Mouse (Mus musculus): ENCODE data around the gene Gm906.
"Not testable (repeated sequence)": the region's sequence is repeated elsewhere in the genome, so short reads cannot be mapped to it uniquely, and the experiment has no call there.

Gm906 gene

DNA sequence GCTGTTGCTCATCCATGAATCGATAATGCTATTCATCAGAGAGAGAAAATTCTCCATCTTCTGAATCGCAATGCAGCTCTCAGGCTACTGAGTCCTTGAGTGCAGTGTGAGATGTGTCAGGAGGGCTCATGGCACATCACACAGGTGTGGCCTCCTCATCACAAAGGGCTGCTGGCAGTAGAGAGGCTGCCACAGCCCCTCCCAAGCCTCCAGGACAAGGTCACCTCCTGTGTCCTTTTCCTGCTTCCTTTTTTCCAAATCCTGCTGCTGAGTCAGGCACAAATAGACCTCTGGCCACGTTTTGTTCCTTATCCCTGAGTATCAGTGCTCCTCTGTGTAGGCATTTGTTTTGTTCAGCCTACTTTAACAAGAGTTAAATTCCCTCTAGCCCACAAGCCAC is at the start of gene Gm906:
TSS of gene Gm906 (minus strand) at position 101 of the 400 bp plus-strand sequence.
- not testable (repeated sequence) for DNase-seq

DNA sequence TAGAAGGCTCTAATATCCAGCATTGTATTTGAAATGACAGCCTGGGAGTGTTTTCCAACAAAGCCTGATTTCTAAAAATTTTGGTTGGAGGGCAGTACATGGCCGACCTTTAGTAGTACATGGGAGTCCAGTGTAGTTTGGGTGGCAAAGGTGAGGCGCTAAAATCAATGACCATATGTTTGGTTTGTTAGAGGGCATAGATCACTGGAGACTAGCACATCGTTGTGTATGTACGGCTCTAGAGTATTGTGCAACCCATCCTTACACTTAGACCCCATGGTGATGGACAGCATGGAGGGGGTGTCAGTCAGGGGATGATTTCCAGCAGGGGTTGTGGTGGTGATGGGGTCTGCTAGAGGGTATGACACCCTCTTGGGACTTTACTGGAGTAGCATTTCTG is 33.2 kb upstream of the Gm906 start:
- not testable (repeated sequence) for DNase-seq

DNA sequence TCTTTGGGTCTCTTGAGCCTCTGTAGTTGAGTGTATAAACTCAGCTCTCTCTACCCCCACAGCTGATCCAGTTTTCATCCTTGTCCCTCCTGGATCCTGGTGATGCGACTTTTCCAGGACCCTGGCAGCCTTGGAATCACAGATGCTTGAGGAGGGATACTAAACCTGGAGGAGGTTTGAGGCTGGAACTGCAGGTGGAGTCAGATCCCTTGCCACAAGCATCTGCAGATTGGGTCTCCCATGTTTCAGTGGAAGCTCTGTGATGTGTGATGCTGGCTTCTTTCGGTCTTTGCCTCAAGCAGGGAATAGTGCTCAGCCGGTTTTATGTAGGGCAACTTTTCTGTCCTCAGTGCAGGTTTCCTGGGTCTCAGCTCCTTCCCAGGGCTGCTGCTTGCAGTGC is 13.6 kb downstream of the Gm906 start:
- no peak for DNase-seq

GRCm38 (mm10) chr13:50211842-50212241 is 38.3 kb downstream of the Gm906 start:
- DNase-seq, result not testable (repeated sequence)

DNA sequence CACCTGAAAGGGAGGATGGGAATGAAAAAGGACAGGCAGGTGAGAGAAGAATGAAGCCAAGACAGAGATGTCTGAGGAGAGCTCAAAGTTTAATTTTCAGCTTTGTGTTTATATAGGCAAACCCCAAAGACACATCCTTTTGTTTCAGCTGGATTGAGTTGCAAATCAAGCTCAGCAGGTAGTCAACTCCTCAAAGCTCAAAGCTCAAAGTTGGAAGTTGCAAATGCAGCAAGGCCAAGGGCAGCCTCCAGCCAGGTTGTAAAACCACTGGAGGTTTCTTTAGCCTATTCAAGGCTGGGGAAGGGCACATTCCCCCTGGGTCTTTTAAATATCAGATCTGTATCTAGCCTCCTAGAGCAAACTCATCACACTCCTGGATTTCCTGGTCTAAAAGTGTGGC is 39.9 kb downstream of the Gm906 start:
- peak; percentile 19 for DNase-seq

DNA sequence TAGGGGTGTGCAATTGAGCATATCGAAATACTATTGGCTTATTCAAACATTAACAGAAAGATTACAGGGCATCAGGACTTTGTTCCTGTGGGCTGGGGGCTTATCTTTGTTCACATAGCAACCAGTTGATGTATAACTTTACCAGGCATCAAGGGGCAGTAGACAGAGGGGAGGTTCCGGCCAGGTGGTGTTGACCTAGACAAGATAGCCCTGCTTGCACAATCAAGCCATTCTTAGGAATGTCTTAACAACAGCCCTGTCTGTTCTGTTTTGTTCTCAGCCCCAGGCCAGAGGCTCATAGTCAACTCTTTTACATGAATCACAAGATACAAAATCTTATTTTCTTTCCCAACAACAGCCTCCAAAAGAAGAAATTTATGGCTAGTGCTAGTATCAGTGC is 40.5 kb downstream of the Gm906 start:
- DNase-seq, result not testable (repeated sequence)

GRCm38 (mm10) chr13:50207966-50208365 is 42.1 kb downstream of the Gm906 start:
- no peak for DNase-seq

DNA sequence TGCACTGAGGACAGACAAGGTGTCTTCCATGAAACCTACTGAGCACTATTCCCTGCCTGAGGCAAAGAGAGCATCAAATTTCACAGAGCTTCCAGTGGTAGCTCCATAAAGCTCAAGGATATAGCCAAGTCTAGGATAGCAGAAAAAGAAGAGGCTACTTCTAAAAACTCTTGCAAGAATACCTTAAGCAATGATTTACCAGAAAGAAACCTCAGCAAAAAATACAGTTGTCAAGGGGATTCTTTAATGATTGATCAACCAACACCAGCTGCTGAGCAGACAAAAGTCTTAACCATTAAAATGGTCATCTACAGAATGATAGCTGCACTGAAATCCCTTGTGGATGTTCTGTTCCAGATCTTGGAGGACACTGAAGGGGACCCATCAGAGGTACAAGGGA is 53.3 kb downstream of the Gm906 start:
- not testable (repeated sequence) for DNase-seq

Measured in kidney, adult 11 months (tissue).